Mouse (Mus musculus) adrenal gland, postnatal 0 days (tissue): Measurements from ENCODE around the gene Olfr8. TPM values are rescaled to one million over a fixed set of nuclear protein-coding genes. Genes with fewer than 3 reads are reported as not detected.

ENCODE experiments used
- polyA plus RNA-seq: library from polyadenylated mRNA; unstranded; fragments of >200 nt; fragmentation: Nextera tagmentation; extraction: Ambion mirVana; gene quantifications from 2 replicates; pipeline ENCODE4 v1.2.1, GENCODE M21; 2015

The Olfr8 gene
- not detected in 2 replicates for polyA plus RNA-seq

GRCm38 (mm10) chr10:78950336-78950735 is at the start of gene Olfr8:
Gene Olfr8 (plus strand): TSS chr10:78950636.

GRCm38 (mm10) chr10:78912871-78913270 is 37.6 kb upstream of the Olfr8 start, which contains the start of gene Olfr1354:
Gene Olfr1354 (plus strand): TSS chr10:78913171.

GRCm38 (mm10) chr10:78963009-78963408 is 12.6 kb downstream of the Olfr8 start, which contains the start of gene Olfr1353:
Gene Olfr1353 (plus strand): TSS chr10:78963309.

DNA sequence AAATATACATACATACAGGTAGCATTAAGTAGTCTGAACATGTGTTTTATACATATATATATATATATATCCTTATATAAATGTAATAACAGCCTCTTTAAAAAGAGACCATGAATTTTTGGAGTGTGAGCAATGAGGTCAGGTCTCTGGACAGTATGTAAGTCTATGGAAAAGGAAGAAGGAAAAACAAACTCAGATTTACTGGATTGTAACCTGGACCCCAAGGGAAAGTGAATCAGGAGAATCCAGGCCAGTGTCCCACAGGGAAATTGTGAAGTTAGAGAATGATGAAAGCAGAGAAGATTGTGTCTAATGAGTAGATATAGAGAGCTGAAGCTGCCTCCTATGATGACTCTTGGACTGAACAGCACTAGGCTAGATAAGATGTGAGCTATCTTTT is 30.3 kb downstream of the Olfr8 start, which contains the start of gene Olfr1352:
Gene Olfr1352 (plus strand): TSS at position 301 of the 400 bp plus-strand sequence.

Other genes with a start within 250 kb of the Olfr8 start
- gene Casp14, start 232.3 kb upstream of the Olfr8 start, polyA plus RNA-seq: 0.16 TPM in 1 of 2 replicates, not detected in the other
- 0.19 TPM in 1 of 2 replicates, not detected in the other for gene Ccdc105, start 197.6 kb upstream of the Olfr8 start, polyA plus RNA-seq
- gene Slc1a6, start 170.1 kb upstream of the Olfr8 start, polyA plus RNA-seq: 0.58 and 0.60 TPM in 2 replicates
- not detected in 2 replicates for gene Olfr1356, start 98.5 kb upstream of the Olfr8 start, polyA plus RNA-seq
- gene Olfr1355, start 75.1 kb upstream of the Olfr8 start, polyA plus RNA-seq: not detected in 2 replicates
- gene Olfr1354, start 37.5 kb upstream of the Olfr8 start, polyA plus RNA-seq: not detected in 2 replicates
- gene Olfr1353, start 12.7 kb downstream of the Olfr8 start, polyA plus RNA-seq: not detected in 2 replicates
- gene Olfr1352, start 30.4 kb downstream of the Olfr8 start, polyA plus RNA-seq: not detected in 2 replicates
- gene Olfr1351, start 61.8 kb downstream of the Olfr8 start, polyA plus RNA-seq: not detected in 2 replicates
- gene Olfr57, start 78.1 kb downstream of the Olfr8 start, polyA plus RNA-seq: 0.30 TPM in 1 of 2 replicates, not detected in the other
- gene 2610008E11Rik, start 147.0 kb downstream of the Olfr8 start, polyA plus RNA-seq: 15.4 and 16.1 TPM in 2 replicates
- not detected in 2 replicates for gene Vmn2r80, start 198.1 kb downstream of the Olfr8 start, polyA plus RNA-seq